Mouse (Mus musculus) G1E (cell line): ENCODE results near the gene Klhl42.

Experiments
- CTCF ChIP-seq: IDR thresholded peaks from 2 replicates; pipeline ENCODE4 v1.5.1; 2012; ENCODE audit warnings: low read depth, low read length, inconsistent platforms, mixed read lengths
- GATA1 ChIP-seq: IDR thresholded peaks from 2 replicates; pipeline ENCODE4 v1.6.1; 2012; ENCODE audit warnings: borderline replicate concordance, low read length, inconsistent platforms, mixed read lengths
- GATA2 ChIP-seq: IDR thresholded peaks from 2 replicates; pipeline ENCODE4 v1.6.1; 2012; ENCODE audit warnings: low read depth, low read length, inconsistent platforms, borderline replicate concordance
- POLR2AphosphoS5 ChIP-seq: IDR thresholded peaks from 2 replicates; pipeline ENCODE4 v1.6.1; 2012; ENCODE audit warnings: low read depth, low read length, inconsistent platforms; ENCODE audit not compliant: insufficient replicate concordance
- TAL1 ChIP-seq: conservative IDR thresholded peaks from 2 replicates; pipeline ENCODE4 v1.6.1; 2012; ENCODE audit warnings: low read depth, low read length, inconsistent platforms, mixed read lengths

DNA sequence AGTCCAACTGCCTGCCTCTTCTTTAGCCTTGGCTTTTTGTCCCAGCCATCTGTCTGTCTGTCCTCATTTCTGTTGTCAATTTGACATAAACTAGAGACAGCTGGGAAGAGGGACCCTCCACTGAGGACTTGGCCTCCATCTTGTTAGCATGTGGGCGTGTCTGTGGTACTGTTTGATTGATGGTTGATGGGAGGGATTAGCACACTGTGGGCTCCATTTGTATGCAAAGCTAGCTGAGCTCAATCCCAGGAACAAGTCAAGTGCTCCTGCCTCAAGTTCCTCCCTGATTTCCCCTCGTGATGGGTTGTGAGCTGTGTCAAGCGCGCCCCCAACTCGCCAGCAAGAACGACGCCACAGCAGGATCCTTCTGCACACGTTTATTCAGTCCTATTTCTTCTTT is 14.3 kb upstream of the Klhl42 start:
- TF ChIP-seq CTCF: no peak
- TF ChIP-seq GATA1: no peak
- no peak for TF ChIP-seq TAL1
- no peak for TF ChIP-seq GATA2
- no peak for TF ChIP-seq POLR2AphosphoS5
